Mouse (Mus musculus) G1E (cell line): ENCODE measurements at regions not wholly inside any gene's neighbourhood (a gene's known extent, or its start where the extent isn't known, plus 50 kb on each side); places are given as distances from the start of the nearest gene placed in this dataset.

Source experiments
- ATAC-seq: 2 replicates; pipeline ENCODE4 v1.8.0; 2016; ENCODE audit warnings: mild to moderate bottlenecking; ENCODE audit not compliant: insufficient number of reproducible peaks, poor library complexity, low FRiP score, severe bottlenecking; ENCODE audit errors: extremely low read depth
- DNase-seq: peaks from one replicate; pipeline ENCODE4 v3.0.0; 2012; ENCODE audit warnings: low spot score
- H3K27me3 ChIP-seq: 2 replicates; pipeline ENCODE4 v1.6.1; 2012; ENCODE audit warnings: mild to moderate bottlenecking, low read length, inconsistent platforms; ENCODE audit not compliant: insufficient read depth
- H3K36me3 ChIP-seq: replicated peaks from 2 replicates; pipeline ENCODE3; 2012; ENCODE audit warnings: mild to moderate bottlenecking, inconsistent platforms
- H3K4me1 ChIP-seq: 2 replicates; pipeline ENCODE4 v1.6.1; 2012; ENCODE audit warnings: low read depth, low read length, inconsistent platforms, mixed read lengths; ENCODE audit not compliant: insufficient read depth
- H3K4me3 ChIP-seq: 2 replicates; pipeline ENCODE4 v1.5.1; 2012; ENCODE audit warnings: low read depth, mild to moderate bottlenecking, inconsistent platforms, low read length, moderate library complexity, mixed read lengths
- H3K9me3 ChIP-seq: replicated peaks from 2 replicates; pipeline ENCODE4 v1.6.1; 2012; ENCODE audit warnings: inconsistent platforms
- CTCF ChIP-seq: IDR thresholded peaks from 2 replicates; pipeline ENCODE4 v1.5.1; 2012; ENCODE audit warnings: low read depth, low read length, inconsistent platforms, mixed read lengths
- GATA1 ChIP-seq: IDR thresholded peaks from 2 replicates; pipeline ENCODE4 v1.6.1; 2012; ENCODE audit warnings: borderline replicate concordance, low read length, inconsistent platforms, mixed read lengths
- GATA2 ChIP-seq: IDR thresholded peaks from 2 replicates; pipeline ENCODE4 v1.6.1; 2012; ENCODE audit warnings: low read depth, low read length, inconsistent platforms, borderline replicate concordance
- POLR2AphosphoS5 ChIP-seq: IDR thresholded peaks from 2 replicates; pipeline ENCODE4 v1.6.1; 2012; ENCODE audit warnings: low read depth, low read length, inconsistent platforms; ENCODE audit not compliant: insufficient replicate concordance
- TAL1 ChIP-seq: conservative IDR thresholded peaks from 2 replicates; pipeline ENCODE4 v1.6.1; 2012; ENCODE audit warnings: low read depth, low read length, inconsistent platforms, mixed read lengths

DNA sequence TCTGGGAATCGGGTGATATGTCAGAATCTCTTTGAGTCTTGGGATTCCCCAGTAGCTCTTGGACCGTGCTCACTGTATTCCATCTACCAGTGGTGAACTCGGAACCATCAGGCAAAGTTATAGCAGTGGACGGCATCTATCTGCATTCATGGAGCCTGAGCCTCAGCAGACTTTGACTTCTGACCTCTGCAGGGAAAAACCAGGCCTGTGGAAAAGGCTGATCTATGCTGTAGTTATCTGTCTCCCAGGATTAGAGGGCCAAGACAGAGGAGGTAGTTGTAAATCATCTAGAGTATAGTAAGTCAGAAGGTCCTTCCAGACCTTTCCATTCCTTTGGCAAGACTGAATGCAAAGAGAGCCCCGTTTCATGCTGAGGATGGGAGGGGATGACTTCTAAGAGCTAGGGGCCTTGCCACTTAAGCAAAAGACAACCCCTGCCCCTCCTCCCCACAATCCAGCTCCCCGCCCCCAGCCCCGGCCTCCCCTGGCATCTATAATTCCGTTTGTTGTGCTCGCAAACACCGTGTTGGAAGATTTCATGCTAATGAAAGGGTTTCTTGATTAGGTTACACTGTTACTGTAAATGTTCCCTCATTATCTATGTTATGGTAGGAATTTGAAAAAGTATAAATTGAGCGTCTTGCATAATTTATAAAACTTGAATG, 338.9 kb downstream of the Rps24 start:
- no peaks in the 10 kb centered on the region for H3K36me3 ChIP-seq
- ATAC-seq (no peak), DNase-seq (no peak)
- H3K4me3 ChIP-seq: no peak overlapping the region
- peaks cover 60% of the 10 kb centered on the region for H3K9me3 ChIP-seq
- H3K27me3 ChIP-seq: no peaks in the 10 kb centered on the region
- no peak for TF ChIP-seq TAL1
- TF ChIP-seq GATA1: no peak
- no peak for TF ChIP-seq GATA2
- H3K4me1 ChIP-seq: no peaks in the 10 kb centered on the region

DNA sequence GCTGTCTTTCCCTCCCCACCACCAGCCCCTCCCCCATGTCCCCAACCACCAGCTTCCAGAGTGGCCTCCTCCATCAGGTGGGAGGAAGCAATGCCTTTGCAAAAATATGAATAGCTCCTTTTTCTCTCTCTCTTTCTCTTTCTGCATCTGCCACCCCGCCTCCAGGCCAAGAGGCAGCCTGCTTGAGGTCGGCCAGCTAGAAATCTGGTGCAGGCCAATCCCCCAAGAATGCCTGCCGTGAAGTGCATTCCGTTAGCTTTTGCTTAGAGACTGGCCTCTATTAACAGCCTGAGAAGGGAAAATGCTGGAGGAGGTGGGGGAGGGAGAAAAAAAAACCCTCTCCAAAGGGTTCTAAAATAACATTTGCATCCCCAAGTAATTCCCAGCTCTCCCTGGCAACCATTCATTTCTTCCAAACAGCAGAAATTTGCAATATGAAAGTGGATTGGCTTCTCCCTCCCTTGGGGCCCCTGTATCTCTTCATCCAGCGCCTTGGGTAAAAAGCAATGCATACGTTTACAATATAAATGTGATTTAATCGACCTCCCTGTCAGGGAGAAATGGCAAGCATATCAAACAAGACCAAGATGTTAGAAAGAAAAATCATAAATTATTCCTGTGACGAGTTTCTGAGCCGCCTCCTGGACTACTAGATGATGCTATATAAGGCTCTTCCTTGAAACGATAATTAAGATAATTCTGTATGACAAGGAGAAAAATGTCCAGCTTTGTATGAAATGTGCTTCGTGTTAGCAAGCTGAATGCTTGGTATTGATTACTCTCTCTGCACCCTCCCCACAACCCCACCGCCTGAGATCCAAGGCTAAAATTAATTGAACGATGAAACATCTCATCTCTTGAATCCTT, 339.8 kb downstream of the Rps24 start:
- Histone ChIP-seq H3K4me3 (no peak overlapping the region), H3K36me3 (no peaks in the 10 kb centered on the region), H3K9me3 (peaks cover 62% of the 10 kb centered on the region), H3K4me1 (no peaks in the 10 kb centered on the region), H3K27me3 (no peaks in the 10 kb centered on the region)
- ATAC-seq (no peak), DNase-seq (no peak)
- TF ChIP-seq TAL1: no peak
- no peak for TF ChIP-seq CTCF
- no peak for TF ChIP-seq GATA2
- no peak for TF ChIP-seq POLR2AphosphoS5

DNA sequence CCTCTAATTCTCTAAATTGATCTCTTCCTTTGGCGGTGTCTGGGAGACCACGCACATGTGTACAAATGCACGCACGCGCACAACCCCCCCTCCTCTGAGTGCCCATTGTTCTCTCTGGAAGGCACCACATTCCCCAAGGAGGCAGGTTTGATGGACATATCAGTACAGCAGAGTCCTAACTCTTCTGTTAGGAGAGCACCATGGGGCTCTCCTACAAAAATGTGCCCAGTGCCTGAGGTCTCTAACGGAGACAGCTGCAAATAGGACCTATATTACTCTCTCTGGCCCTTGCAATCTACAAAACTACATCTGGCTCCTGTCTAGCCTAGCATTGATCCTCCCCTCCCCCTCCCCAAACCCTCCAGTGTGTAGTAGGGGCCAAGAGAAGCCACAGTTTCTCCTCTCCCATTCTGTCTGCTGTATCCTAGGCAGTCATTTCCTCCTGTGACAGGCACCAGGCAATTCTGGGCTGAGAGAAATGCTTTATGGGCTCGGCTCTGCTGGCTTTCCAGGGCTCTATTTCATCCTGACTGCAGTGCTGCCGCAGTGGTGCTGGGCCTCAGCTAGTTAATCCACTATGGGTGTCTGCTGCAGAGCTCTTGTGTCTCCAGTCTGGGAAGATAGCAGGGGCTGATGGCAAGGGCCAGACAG, 340.6 kb downstream of the Rps24 start:
- DNase-seq (no peak), ATAC-seq (no peak)
- H3K27me3 ChIP-seq: no peaks in the 10 kb centered on the region
- H3K36me3 ChIP-seq: no peaks in the 10 kb centered on the region
- no peaks in the 10 kb centered on the region for H3K4me1 ChIP-seq
- H3K9me3 ChIP-seq: peaks cover 59% of the 10 kb centered on the region
- no peak overlapping the region for H3K4me3 ChIP-seq
- TF ChIP-seq TAL1: no peak
- no peak for TF ChIP-seq GATA2
- TF ChIP-seq GATA1: no peak
- no peak for TF ChIP-seq CTCF
- no peak for TF ChIP-seq POLR2AphosphoS5

DNA sequence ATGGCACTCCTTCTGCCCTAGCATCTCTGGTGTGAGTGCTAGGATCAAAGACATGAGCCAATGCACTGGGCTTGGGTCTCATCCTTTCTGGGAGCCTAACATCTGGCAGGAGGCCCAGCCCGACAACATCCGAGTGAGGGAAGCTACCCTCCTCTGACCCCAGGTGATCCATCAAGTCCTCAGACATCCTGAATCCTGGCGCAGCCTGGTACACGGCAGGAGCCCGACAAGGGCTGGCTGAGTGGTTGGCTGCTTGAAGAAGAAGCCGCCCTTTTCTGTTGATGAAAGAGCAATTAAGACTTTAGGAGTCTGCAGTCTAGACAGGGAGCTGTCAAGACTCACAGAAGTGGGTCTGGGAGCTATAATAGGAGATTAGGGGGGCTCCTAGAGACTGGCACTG, 342.1 kb downstream of the Rps24 start:
- Histone ChIP-seq H3K9me3 (peaks cover 63% of the 10 kb centered on the region), H3K4me3 (no peak overlapping the region), H3K27me3 (no peaks in the 10 kb centered on the region), H3K4me1 (no peaks in the 10 kb centered on the region), H3K36me3 (no peaks in the 10 kb centered on the region)
- no peak for ATAC-seq
- DNase-seq: no peak
- TF ChIP-seq POLR2AphosphoS5 (no peak), CTCF (no peak), GATA2 (no peak), GATA1 (no peak), TAL1 (no peak)

- DNase-seq (no peak), ATAC-seq (no peak)
- H3K9me3 ChIP-seq: peaks cover 58% of the 10 kb centered on the region
- no peaks in the 10 kb centered on the region for H3K36me3 ChIP-seq
- no peaks in the 10 kb centered on the region for H3K4me1 ChIP-seq
- H3K4me3 ChIP-seq: no peak overlapping the region
- H3K27me3 ChIP-seq: no peaks in the 10 kb centered on the region
- TF ChIP-seq TAL1 (no peak), CTCF (no peak), GATA1 (no peak), POLR2AphosphoS5 (no peak), GATA2 (no peak)
Measured at GRCm38 (mm10) chr14:24833211-24833610, 346.3 kb downstream of the Rps24 start.

DNA sequence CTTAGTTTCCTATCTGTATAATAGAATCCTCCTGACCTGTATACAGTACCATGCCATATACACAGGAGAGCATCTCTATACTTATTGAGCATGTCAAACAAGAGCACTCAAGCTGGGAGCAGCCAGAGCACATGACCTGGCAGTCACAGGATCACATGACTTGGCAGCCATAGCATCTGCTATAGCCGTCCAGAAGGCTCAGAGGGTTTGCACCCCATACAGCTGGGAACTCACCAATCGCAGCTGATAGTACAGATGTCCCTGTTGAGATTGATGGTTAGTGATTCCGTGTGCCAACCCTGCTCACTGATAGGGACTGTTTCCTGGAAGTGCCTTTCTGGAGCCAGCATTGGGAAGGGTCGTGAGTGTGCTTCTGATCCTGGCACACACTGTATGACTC, 351.3 kb downstream of the Rps24 start:
- Histone ChIP-seq H3K4me3 (no peak overlapping the region), H3K27me3 (no peaks in the 10 kb centered on the region)
- TF ChIP-seq POLR2AphosphoS5: no peak

More for the DNA sequence above, 351.3 kb downstream of the Rps24 start:
- Histone ChIP-seq H3K4me1 (no peaks in the 10 kb centered on the region), H3K9me3 (peaks cover 54% of the 10 kb centered on the region), H3K36me3 (no peaks in the 10 kb centered on the region)
- DNase-seq (no peak), ATAC-seq (no peak)
